Mouse (Mus musculus): ENCODE measurements at regions not wholly inside any gene's neighbourhood (a gene's known extent, or its start where the extent isn't known, plus 50 kb on each side); places are given as distances from the start of the nearest gene placed in this dataset.
A peak's percentile ranks its signal among the peaks of the same experiment; 100 is the strongest.

- peak; percentile 36 for DNase-seq (ENCODE audit: low spot score)
Measured at GRCm38 (mm10) chr16:51315608-51316007, 715.4 kb upstream of the Cblb start.

GRCm38 (mm10) chr16:51332262-51332661 lies 698.8 kb upstream of the Cblb start:
- no peak for DNase-seq (ENCODE audit: low spot score)

- DNase-seq (ENCODE audit: low spot score), result no peak
Measured at GRCm38 (mm10) chr16:51334972-51335371, 696.1 kb upstream of the Cblb start.

- DNase-seq (ENCODE audit: low spot score), result no peak
Measured at GRCm38 (mm10) chr16:51347120-51347519, 683.9 kb upstream of the Cblb start.

- DNase-seq (ENCODE audit: low spot score), result no peak
Measured at GRCm38 (mm10) chr16:51352151-51352550, 678.9 kb upstream of the Cblb start.

GRCm38 (mm10) chr16:51353791-51354190 lies 677.2 kb upstream of the Cblb start:
- DNase-seq (ENCODE audit: low spot score), result no peak

GRCm38 (mm10) chr16:51370070-51370469 lies 661.0 kb upstream of the Cblb start:
- DNase-seq (ENCODE audit: low spot score), result no peak

- no peak for DNase-seq (ENCODE audit: low spot score)
Measured at GRCm38 (mm10) chr16:51386456-51386855, 644.6 kb upstream of the Cblb start.

- no peak for DNase-seq (ENCODE audit: low spot score)
Measured at GRCm38 (mm10) chr16:51387498-51387897, 643.5 kb upstream of the Cblb start.

- no peak for DNase-seq (ENCODE audit: low spot score)
Measured at GRCm38 (mm10) chr16:51393871-51394270, 637.2 kb upstream of the Cblb start.

All from layer of hippocampus, adult 9-10 months (tissue).